Mouse (Mus musculus) bone marrow, adult 2 months (tissue): Measurements from ENCODE around the gene Mfap2. TPM values are rescaled to one million over a fixed set of nuclear protein-coding genes. Genes with fewer than 3 reads are reported as not detected.

Experiments
- H3K27ac ChIP-seq: fragments of 200-500 bp; 2 replicates; pipeline ENCODE4 v1.5.1; 2012; ENCODE audit warnings: low read depth, mild to moderate bottlenecking, control low read depth, inconsistent platforms, low read length; ENCODE audit not compliant: control insufficient read depth, poor library complexity, insufficient read depth
- H3K4me1 ChIP-seq: fragments of 200-500 bp; 2 replicates; pipeline ENCODE4 v1.6.1; 2011; ENCODE audit warnings: low read length; ENCODE audit not compliant: control insufficient read depth, insufficient read depth
- H3K4me3 ChIP-seq: fragments of 200-500 bp; replicated peaks from 2 replicates; pipeline ENCODE3; 2011; ENCODE audit warnings: mild to moderate bottlenecking, low read depth, low read length, control low read depth; ENCODE audit not compliant: control insufficient read depth
- CTCF ChIP-seq: fragments of 200-500 bp; IDR thresholded peaks from 2 replicates; pipeline ENCODE4 v1.5.1; 2011; ENCODE audit warnings: low read length, control low read depth; ENCODE audit not compliant: control insufficient read depth, insufficient read depth
- POLR2A ChIP-seq: fragments of 200-500 bp; IDR thresholded peaks from 2 replicates; pipeline ENCODE4 v1.6.1; 2011; ENCODE audit warnings: low read depth, mild to moderate bottlenecking, control low read depth, low read length, borderline replicate concordance; ENCODE audit not compliant: control insufficient read depth
- WGBS: fragments of 180-500 bp; shearing (Covaris S2); methylation state at CpG from one replicate; pipeline ENCODE4 v1.1.7; 2018; 5-methylcytosine and 5-hydroxymethylcytosine counted together
- polyA plus RNA-seq: library from polyadenylated mRNA; stranded (reverse); fragments of >200 nt; gene quantifications from 2 replicates; pipeline ENCODE4 v1.2.4, GENCODE M21; 2011; ENCODE audit warnings: low replicate concordance; ENCODE audit not compliant: missing spikeins, insufficient read depth, insufficient read length

Gene Mfap2
- polyA plus RNA-seq, 1 experiment: 4.0 TPM

DNA sequence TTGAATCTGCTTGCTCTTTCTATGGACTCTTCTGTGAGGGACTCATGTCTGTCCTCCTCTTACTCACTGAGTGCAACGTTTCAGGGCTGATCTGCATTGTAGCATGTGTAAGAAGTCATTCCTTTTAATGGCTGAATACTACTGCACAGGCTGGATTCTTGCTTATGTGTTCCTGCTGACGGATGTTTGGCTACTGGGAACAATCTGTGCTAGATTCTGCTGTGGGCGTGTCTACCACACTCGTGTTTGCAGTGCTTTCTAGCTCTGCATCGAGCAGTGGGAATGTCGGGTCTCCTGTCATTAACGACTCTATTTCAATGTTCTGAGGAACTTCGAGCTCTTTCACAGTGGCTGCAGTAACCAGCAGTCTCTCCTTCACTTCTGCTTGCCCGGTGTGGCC lies 13.8 kb downstream of the Mfap2 start:
- no peak overlapping the region for H3K4me3 ChIP-seq
- no peak for TF ChIP-seq CTCF
- TF ChIP-seq POLR2A: no peak
- WGBS: 63% methylated on average over 9 of the region's 9 CpGs
- no peak overlapping the region for H3K27ac ChIP-seq
- no peaks in the 10 kb centered on the region for H3K4me1 ChIP-seq

GRCm38 (mm10) chr4:141024992-141025391 lies 14.8 kb downstream of the Mfap2 start:
- no peak overlapping the region for H3K4me3 ChIP-seq
- no peaks in the 10 kb centered on the region for H3K4me1 ChIP-seq
- TF ChIP-seq CTCF (no peak), POLR2A (no peak)
- 95% methylated on average over 27 of the region's 27 CpGs for WGBS
- no peak overlapping the region for H3K27ac ChIP-seq

DNA sequence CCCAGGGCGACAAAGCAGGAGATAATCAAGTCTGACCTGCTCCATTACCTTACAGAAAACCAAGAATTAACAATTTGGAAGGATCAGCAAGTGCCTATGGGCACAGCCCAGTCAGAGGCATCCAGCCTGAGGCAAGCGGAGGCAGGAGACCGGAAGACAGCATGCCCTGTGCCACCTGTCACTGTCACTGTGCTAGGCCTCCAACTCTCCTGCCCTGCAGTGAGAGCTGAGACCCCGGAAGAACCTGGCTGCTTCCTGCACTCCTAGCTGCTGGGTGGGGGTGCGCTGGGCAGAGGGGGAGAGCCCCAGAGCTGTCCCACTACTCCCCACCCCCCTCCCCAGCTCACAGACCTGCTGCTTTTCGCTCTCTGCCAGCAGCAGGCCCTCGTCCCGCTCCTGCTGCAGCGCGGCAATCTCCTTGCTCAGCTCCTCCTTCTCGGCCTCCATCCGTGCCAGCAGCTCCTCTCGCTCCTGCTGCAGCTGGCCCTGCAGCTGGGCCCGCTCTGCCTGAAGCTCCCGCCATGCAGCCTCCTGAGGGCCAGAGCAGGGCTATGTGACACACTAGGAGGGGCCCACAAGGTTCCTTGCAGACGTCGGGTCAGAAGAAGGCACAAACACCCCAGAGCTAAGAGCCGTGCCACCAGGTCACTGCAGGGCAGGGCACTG lies 20.5 kb downstream of the Mfap2 start:
- no peak for TF ChIP-seq POLR2A
- 92% methylated on average over 18 of the region's 18 CpGs for WGBS
- Histone ChIP-seq H3K4me1 (no peaks in the 10 kb centered on the region), H3K27ac (no peak overlapping the region), H3K4me3 (no peak overlapping the region)

DNA sequence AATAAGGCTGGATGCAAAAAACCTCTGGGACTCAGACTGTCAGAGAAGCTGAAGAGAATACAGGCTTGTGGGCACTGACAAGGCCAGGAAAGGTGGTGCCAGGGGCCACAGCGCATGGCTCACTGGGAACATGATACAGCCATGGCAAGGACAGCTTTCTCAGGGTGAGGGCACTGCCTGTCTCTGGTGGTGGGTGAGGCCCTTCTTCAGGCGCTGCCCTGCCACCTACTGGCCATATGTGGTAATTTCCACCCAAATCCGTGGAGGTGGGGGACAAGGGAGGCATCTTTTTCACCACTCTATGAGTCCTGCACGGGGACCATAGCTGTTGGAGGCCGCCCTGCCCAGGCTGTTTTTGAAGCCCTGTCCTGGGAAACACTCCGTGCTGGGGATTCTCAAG lies 21.5 kb downstream of the Mfap2 start:
- Histone ChIP-seq H3K4me3 (no peak overlapping the region), H3K4me1 (no peaks in the 10 kb centered on the region), H3K27ac (no peak overlapping the region)
- WGBS: 8% methylated on average over 6 of the region's 6 CpGs
- TF ChIP-seq POLR2A (no peak), CTCF (peak; percentile 95)

DNA sequence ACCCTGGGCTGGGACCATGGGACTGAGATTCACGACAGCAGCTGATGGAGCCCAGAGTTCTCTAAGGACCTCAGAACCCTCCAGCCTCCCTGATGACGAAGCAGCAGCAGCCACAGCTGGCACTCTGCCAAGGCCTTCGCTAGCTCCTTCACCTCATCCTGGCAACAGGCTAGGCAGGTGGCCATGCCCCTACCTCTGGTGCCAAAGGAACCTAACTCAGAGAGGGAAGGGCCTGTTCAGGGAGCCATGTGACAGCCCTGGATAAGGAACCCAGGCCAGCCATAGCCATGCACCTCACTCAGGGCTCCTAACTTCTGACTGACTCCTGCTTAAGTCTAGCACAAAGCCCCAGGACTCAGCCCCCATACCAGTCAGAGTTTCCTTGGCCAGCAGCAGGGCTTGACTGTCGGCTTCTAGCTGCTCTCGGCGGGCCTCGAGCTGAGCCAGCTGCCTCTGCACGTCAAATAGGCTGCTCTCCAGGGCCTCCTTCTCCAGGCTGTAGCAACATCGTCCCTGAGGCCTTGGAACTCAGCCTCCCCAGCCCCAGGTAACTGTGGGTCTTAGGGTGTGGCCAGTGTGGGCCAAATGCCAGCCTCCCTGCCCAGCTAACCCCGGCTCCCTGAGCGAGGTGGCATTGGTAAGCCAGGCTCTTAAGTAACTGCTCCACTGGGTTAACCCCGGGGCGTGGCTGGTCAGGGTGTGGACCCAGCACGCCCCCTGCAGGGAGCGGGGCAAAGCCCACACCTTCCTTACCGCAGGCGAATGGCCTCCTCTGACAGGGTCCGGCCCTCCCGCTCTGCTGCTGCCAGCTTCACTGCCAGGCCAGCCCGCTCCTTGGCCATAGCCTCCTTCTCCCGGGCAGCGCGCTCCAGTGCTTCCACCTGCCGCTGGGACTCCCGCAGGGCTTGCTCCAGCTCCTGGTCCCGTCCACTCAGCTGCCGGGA lies 23.7 kb downstream of the Mfap2 start:
- Histone ChIP-seq H3K4me3 (no peak overlapping the region), H3K27ac (no peak overlapping the region; the same call in 1 of the 2 replicates), H3K4me1 (no peaks in the 10 kb centered on the region)
- TF ChIP-seq POLR2A (no peak), CTCF (no peak)
- WGBS: 75% methylated on average over 27 of the region's 27 CpGs

- H3K4me1 ChIP-seq: no peaks in the 10 kb centered on the region
- WGBS: 75% methylated on average over 12 of the region's 12 CpGs
- H3K4me3 ChIP-seq: no peak overlapping the region
- no peak overlapping the region for H3K27ac ChIP-seq
- no peak for TF ChIP-seq CTCF
- no peak for TF ChIP-seq POLR2A
Measured at GRCm38 (mm10) chr4:141041117-141041516, 30.9 kb downstream of the Mfap2 start.

- no peak for TF ChIP-seq POLR2A
- peak; percentile 81 for TF ChIP-seq CTCF
- Histone ChIP-seq H3K4me1 (no peaks in the 10 kb centered on the region), H3K27ac (no peak overlapping the region), H3K4me3 (no peak overlapping the region)
- 19% methylated on average over 8 of the region's 8 CpGs for WGBS
Measured at GRCm38 (mm10) chr4:141044816-141045215, 34.6 kb downstream of the Mfap2 start.

- WGBS: 83% methylated on average over 17 of the region's 17 CpGs
- Histone ChIP-seq H3K4me3 (no peak overlapping the region), H3K4me1 (no peaks in the 10 kb centered on the region), H3K27ac (no peak overlapping the region)
- TF ChIP-seq POLR2A (no peak), CTCF (no peak)
Measured at GRCm38 (mm10) chr4:141048810-141049475, 38.7 kb downstream of the Mfap2 start.
